Mouse (Mus musculus) E14TG2a.4 (cell line): ENCODE results near the gene Brinp2.

ENCODE experiments used
- CTCF ChIP-seq: conservative IDR thresholded peaks from 2 replicates; pipeline ENCODE4 v1.5.1; 2014; ENCODE audit warnings: low read length
- POU5F1 ChIP-seq: IDR thresholded peaks from 2 replicates; pipeline ENCODE4 v1.6.1; 2014; ENCODE audit warnings: low read length, borderline replicate concordance

GRCm38 (mm10) chr1:158283869-158284268 is 72.3 kb downstream of the Brinp2 start:
- no peak for TF ChIP-seq CTCF
- no peak for TF ChIP-seq POU5F1
